14 mouse cellular contexts compared by ENCODE assay signal in genomic region chr3:50882249-50882733, GRCm38 (mm10).
DNase-seq lines count a peak whose midpoint lies in the region; ATAC-seq and TF ChIP-seq lines count a peak whose summit lies in the region.
"Had no signal": no experiment of that assay in that cellular context is flagged by ENCODE, and none has a peak within 500 bp of the region (broad histone marks: within the 10 kb centered on the region; RNA-seq: fewer than 3 reads in every experiment).

No protein-coding gene starts in this region.

- H3K9ac ChIP-seq in forebrain, postnatal 0 days, result no peak overlapping the region
- H3K9ac ChIP-seq in midbrain, embryonic 13.5 days (replicated peaks), result no peak overlapping the region
- no peak overlapping the region for H3K9ac ChIP-seq in intestine, embryonic 16.5 days (ENCODE audit: low read depth, low read length)
- no peak overlapping the region for H3K9ac ChIP-seq in kidney, embryonic 14.5 days (ENCODE audit: low read depth, low read length)
- H3K9ac ChIP-seq: heart, embryonic 15.5 days; lung, embryonic 15.5 days had no signal

- H3K36me3 ChIP-seq in forebrain, postnatal 0 days (ENCODE audit: insufficient read depth), result no peaks in the 10 kb centered on the region
- H3K36me3 ChIP-seq in midbrain, embryonic 13.5 days, result no peaks in the 10 kb centered on the region
- no peaks in the 10 kb centered on the region for H3K36me3 ChIP-seq in intestine, embryonic 16.5 days (ENCODE audit: control insufficient read depth, insufficient read depth, low read length)
- no peaks in the 10 kb centered on the region for H3K36me3 ChIP-seq in kidney, embryonic 14.5 days (ENCODE audit: control insufficient read depth, insufficient read depth, low read length)
- H3K36me3 ChIP-seq: heart, embryonic 15.5 days; lung, embryonic 15.5 days had no signal

- no peak overlapping the region for H3K4me2 ChIP-seq in forebrain, postnatal 0 days (ENCODE audit: low read depth)
- H3K4me2 ChIP-seq in midbrain, embryonic 13.5 days (replicated peaks), result peak overlapping the region; percentile 25; the same call in 1 of the 2 replicates
- no peak overlapping the region for H3K4me2 ChIP-seq in intestine, embryonic 16.5 days (ENCODE audit: low read depth, low read length)
- H3K4me2 ChIP-seq in kidney, embryonic 14.5 days (replicated peaks; ENCODE audit: low read depth, low read length), result no peak overlapping the region
- H3K4me2 ChIP-seq: heart, embryonic 15.5 days; lung, embryonic 15.5 days had no signal

- H3K27me3 ChIP-seq in forebrain, postnatal 0 days (ENCODE audit: insufficient read depth, low read length), result no peaks in the 10 kb centered on the region
- H3K27me3 ChIP-seq in midbrain, embryonic 13.5 days, result no peaks in the 10 kb centered on the region
- no peaks in the 10 kb centered on the region for H3K27me3 ChIP-seq in intestine, embryonic 16.5 days (replicated peaks; ENCODE audit: control insufficient read depth, insufficient read depth, low read length)
- no peaks in the 10 kb centered on the region for H3K27me3 ChIP-seq in kidney, embryonic 14.5 days (ENCODE audit: control insufficient read depth, insufficient read depth, low read length)
- H3K27me3 ChIP-seq: heart, embryonic 15.5 days; lung, embryonic 15.5 days had no signal

- peak overlapping the region; percentile 50; the same call in 1 of the 2 replicates for H3K27ac ChIP-seq in forebrain, postnatal 0 days (ENCODE audit: low read depth, low read length)
- peak overlapping the region; percentile 75 for H3K27ac ChIP-seq in midbrain, embryonic 13.5 days
- H3K27ac ChIP-seq in intestine, embryonic 16.5 days (ENCODE audit: low read length), result no peak overlapping the region
- H3K27ac ChIP-seq in kidney, embryonic 14.5 days (ENCODE audit: low read depth, low read length), result no peak overlapping the region
- H3K27ac ChIP-seq: heart, embryonic 15.5 days; lung, embryonic 15.5 days had no signal

- no peak overlapping the region for H3K4me3 ChIP-seq in forebrain, postnatal 0 days (ENCODE audit: low read depth, low read length)
- no peak overlapping the region for H3K4me3 ChIP-seq in midbrain, embryonic 13.5 days (replicated peaks)
- no peak overlapping the region for H3K4me3 ChIP-seq in intestine, embryonic 16.5 days (ENCODE audit: low read length)
- no peak overlapping the region for H3K4me3 ChIP-seq in kidney, embryonic 14.5 days (ENCODE audit: low read length)
- H3K4me3 ChIP-seq: heart, embryonic 15.5 days; lung, embryonic 15.5 days had no signal

- WGBS in forebrain, postnatal 0 days, result 5% methylated on average over 8 of the region's 8 CpGs
- 2% methylated on average over 8 of the region's 8 CpGs for WGBS in midbrain, embryonic 13.5 days
- 34% methylated on average over 8 of the region's 8 CpGs for WGBS in intestine, embryonic 16.5 days
- WGBS in kidney, embryonic 14.5 days, result 29% methylated on average over 8 of the region's 8 CpGs

- DNase-seq in ES-CJ7 (ENCODE audit: low read depth, low spot score), result peak; percentile 76
- DNase-seq in brain, embryonic 14.5 days (ENCODE audit: low read depth), result peak; percentile 89
- DNase-seq in forebrain, postnatal 0 days, result no peak
- DNase-seq in MN1 (ENCODE audit: low spot score), result no peak
- DNase-seq: adrenal gland, adult 8-10 months; cerebellum, adult 11 months; kidney, adult 11 months; right cerebral cortex, adult 18-20 months had no signal

- H3K4me1 ChIP-seq in forebrain, postnatal 0 days (ENCODE audit: insufficient read depth), result 0 out of 2 replicates have a peak, but pooled peaks cover 6% of the 10 kb centered on the region
- peaks cover 19% of the 10 kb centered on the region for H3K4me1 ChIP-seq in midbrain, embryonic 13.5 days (replicated peaks)
- no peaks in the 10 kb centered on the region; the same call in 1 of the 2 replicates for H3K4me1 ChIP-seq in intestine, embryonic 16.5 days (ENCODE audit: control insufficient read depth, insufficient read depth, low read length)
- 0 out of 2 replicates have a peak, but pooled peaks cover 4% of the 10 kb centered on the region for H3K4me1 ChIP-seq in kidney, embryonic 14.5 days (ENCODE audit: control insufficient read depth, insufficient read depth, low read length)

- peak; percentile 81 for ATAC-seq in forebrain, postnatal 0 days
- peak; percentile 72 for ATAC-seq in midbrain, embryonic 13.5 days
- ATAC-seq in intestine, embryonic 16.5 days, result no peak
- ATAC-seq in erythroblast, adult 5-6 weeks (replicated peaks; ENCODE audit: low FRiP score, poor library complexity, severe bottlenecking), result no peak
- no peak for ATAC-seq in kidney, embryonic 14.5 days (ENCODE audit: low FRiP score, low TSS enrichment)

- no peak for TF ChIP-seq POLR2A in brain, embryonic 14.5 days (IDR thresholded peaks at IDR 0.05; ENCODE audit: borderline replicate concordance, extremely low read depth, insufficient read depth, insufficient read length, poor library complexity, severe bottlenecking)

- H3K9me3 ChIP-seq in forebrain, postnatal 0 days (ENCODE audit: low read length), result no peaks in the 10 kb centered on the region
- H3K9me3 ChIP-seq in midbrain, embryonic 13.5 days, result no peaks in the 10 kb centered on the region
- H3K9me3 ChIP-seq in intestine, embryonic 16.5 days (ENCODE audit: control insufficient read depth, low read length), result no peaks in the 10 kb centered on the region
- no peaks in the 10 kb centered on the region for H3K9me3 ChIP-seq in kidney, embryonic 14.5 days (ENCODE audit: control insufficient read depth, low read length)
- H3K9me3 ChIP-seq: heart, embryonic 15.5 days; lung, embryonic 15.5 days had no signal

- no peak for TF ChIP-seq CTCF in brain, embryonic 14.5 days (IDR thresholded peaks at IDR 0.05; ENCODE audit: borderline replicate concordance, extremely low read depth, insufficient read depth, insufficient read length)
- TF ChIP-seq CTCF in forebrain, postnatal 0 days (IDR thresholded peaks at IDR 0.05; ENCODE audit: low read depth), result no peak

Comparison
In these comparisons a context has a peak if more than half of its experiments do, and no peak if none do; other contexts are left out.
1. DNase-seq: peak in ES-CJ7 (single experiment) and brain, embryonic 14.5 days (single experiment); none in forebrain, postnatal 0 days (single experiment) and MN1 (single experiment).
2. ATAC-seq: peak in forebrain, postnatal 0 days (single experiment) and midbrain, embryonic 13.5 days (single experiment); none in intestine, embryonic 16.5 days (single experiment), erythroblast, adult 5-6 weeks (single experiment) and kidney, embryonic 14.5 days (single experiment).
3. H3K27ac ChIP-seq: peak in forebrain, postnatal 0 days (single experiment) and midbrain, embryonic 13.5 days (single experiment); none in intestine, embryonic 16.5 days (single experiment) and kidney, embryonic 14.5 days (single experiment).